Mouse (Mus musculus) layer of hippocampus, adult 9-11 months (tissue): ENCODE data around the gene Itgav.

Experiments used
- DNase-seq: peaks from one replicate; pipeline ENCODE4 v3.0.0; 2022

Itgav gene

DNA sequence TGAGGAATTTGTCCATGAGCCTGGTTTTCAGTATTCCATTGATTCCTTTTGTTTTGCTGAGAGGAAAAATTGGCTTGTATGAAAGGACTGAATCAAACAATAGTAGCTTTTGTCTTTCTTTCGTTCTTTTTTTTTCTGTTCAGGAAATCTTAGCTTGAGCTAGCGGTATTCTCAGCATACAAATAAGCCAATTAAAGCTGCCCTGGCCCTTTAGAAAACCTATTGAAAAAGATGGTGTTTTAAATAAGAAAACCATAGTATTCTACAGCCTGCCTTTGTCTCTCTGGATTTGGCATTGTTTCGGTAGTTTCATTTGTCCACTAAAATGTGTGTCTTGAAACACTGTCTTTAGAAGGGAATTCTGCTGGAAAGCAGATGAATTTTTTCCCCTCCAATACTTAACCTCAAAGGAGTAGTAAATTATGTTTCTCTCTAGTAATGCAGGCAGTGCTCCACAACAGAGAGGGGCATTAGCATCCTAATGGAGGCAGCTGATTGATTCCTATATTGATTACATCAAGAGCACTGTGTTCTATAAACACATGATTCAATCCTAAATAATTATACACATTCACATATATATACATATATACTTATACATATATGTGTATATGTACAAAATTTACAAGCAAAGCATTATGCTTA, 104.8 kb downstream of the Itgav start:
- DNase-seq: no peak

DNA sequence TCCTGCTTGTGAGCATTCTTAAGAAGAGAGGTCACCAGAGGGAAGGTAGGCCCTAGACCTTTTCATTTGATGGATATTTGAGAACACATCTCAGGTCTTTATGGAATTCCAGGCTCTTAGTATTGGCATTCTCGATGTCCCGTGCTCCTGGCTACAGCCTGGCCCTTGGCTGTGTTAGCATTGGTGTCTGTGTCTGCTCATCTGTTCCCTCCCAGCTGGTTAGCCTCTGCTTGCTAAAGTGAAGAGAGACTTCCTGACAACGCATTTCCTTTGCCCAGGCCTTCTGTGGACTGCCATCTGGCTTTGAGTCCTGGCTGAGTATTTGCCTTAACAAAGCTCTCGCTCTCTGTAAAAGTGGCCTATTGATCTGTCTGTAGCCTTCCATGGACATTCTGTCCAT, 108.7 kb downstream of the Itgav start:
- peak; percentile 35 for DNase-seq

DNA sequence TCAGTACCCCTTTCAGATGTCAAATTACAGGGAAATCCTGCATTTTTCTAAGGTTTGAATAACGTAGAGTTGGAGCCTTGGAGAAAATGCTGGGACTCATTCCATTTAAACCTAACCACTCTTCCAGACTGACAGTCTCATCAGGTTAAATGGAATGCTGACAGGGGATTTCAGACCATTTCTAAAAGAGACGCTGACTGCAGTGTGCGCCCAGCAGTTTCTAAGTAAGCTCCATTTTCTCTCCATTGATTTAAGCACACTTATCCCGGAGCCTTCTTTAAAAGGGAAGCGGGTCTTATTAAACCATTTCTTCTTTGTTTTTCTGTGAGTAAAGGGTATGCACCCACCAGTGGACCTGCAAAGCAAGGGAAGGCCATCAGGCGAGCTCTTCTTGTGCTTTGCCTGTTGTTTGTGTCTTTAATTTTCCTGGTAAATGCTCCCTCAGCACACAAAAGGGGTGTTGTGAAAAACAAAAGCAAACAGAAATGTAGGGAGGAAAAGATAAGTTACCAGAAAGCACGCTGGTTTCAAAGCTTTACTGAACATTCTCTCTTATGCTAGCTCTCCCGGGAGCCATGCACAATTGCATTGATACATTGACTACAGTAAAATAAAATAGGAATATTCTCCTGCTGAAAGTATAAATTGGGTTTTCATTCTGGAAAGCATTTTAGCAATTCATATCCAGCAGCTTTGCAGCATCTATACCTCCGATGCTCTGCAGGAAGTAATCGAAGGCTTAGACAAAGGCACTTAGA, 111.3 kb downstream of the Itgav start:
- no peak for DNase-seq

DNA sequence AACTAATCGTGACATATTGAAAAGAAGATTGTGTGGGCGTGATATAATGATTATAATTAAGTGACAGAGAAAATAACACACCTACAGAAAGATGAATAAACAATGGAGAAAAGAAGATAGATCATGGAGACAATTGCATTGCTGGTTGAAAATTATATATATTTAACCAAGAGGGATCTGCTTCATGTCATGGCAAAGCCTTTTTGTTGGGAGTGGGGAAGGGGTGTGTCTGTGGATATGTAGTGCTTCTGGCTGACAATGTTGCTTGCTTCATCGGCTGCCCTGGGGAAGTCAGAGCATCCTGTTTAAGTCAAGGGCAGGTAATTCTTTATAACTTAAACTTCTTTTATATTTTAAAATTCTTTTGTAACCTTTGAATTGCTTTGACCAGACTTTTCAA, 124.3 kb downstream of the Itgav start:
- DNase-seq: no peak

DNA sequence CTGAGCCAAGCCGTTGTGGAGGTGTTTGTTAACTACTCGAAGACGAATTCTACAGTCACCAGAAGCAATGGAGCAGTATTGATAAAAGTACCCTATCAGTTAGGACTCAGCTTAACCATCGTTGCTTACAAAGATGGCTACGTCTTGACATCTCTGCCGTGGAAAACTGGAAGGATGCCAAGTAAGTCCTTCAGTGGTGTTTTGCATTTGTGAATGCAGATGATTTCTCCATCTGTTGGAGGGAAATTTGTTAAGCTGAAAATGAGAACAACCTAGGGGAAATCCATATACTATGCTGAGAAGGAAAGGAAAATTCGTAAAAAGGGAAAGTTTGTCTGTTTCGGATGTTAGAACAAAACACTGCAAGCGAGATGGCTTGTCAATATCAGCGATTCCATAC, 129.2 kb downstream of the Itgav start:
- DNase-seq: no peak

GRCm38 (mm10) chr2:83856236-83856635, 132.0 kb downstream of the Itgav start:
- DNase-seq: no peak
